Mouse (Mus musculus) thymus, postnatal 25 days (tissue): ENCODE results near the gene Coro6.

Experiments
- DNase-seq: peaks from one replicate; pipeline ENCODE4 v3.0.0; 2022

Gene Coro6

DNA sequence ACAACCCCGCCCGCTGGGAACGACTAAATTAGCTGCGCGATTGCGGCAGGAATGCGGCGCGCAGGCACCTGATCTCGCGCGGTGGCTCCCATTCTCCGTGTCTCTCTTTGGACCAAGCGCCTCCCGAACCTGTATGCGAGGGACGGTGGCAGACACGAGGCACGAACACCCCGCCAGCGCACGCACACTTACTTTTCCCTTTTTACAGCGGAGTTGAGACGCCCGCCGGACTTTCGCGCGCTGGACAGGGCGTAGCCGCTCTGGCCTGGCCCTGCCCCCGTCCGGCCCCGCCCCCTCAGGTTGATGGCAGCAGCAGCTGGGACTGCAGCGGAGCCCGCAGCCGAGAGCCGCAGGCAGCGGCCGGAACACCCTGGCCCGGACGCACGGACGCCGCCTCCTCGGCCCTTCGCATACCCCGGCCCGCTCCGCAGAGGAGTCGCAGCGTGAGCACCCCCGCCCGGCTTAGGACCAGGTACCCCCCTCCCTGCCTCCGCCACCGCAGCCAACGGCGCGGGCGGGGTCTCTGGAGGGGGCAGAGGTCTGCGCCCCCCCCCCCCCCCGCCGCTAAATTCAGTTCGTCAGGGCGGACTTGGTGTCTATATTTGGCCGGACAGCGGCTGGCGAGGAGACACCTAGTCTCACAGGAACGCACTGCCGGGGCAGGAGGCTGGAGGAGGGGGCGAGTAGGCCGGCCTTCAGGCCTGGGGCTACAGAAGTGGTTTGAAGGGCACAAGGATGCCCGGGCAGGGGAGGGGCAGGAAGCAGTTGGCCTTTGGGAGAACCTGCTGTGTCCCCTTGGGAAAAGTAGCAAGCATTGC lies at the start of gene Coro6:
Gene Coro6 (plus strand): TSS at position 129 of the 818 bp plus-strand sequence.
- no peak for DNase-seq

DNA sequence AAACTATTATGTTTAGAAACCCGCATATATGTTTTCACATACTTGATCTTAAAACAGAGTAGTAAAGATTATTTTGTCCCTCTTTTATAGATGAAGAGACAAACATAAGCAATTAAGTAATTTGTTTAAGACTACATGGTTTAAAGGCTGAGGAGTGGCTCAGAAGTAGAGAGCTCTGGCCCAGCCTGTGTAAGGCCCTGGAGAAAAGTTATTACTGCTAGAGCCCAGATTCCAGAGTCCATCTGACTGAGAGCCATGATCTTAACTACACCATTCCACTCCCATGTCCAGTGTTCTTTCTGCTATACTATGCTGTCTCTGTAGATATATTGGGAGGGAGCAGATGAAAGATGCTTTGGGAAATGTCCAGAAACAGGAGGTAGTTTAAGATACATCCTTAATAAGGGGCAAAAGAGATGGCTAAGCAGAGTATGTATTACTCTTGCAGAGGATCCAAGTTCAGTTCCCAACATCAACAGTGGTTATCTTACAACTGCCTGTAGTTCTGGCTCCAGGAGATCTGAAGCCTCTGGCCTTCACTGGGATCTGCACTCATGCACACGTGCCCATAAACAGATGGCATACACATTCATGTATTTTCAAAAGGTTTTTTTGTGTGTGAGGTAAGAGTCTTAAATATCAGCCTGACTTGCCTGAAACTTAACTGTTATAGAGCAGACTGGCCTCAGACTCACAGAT lies 47.9 kb upstream of the Coro6 start:
- no peak for DNase-seq

DNA sequence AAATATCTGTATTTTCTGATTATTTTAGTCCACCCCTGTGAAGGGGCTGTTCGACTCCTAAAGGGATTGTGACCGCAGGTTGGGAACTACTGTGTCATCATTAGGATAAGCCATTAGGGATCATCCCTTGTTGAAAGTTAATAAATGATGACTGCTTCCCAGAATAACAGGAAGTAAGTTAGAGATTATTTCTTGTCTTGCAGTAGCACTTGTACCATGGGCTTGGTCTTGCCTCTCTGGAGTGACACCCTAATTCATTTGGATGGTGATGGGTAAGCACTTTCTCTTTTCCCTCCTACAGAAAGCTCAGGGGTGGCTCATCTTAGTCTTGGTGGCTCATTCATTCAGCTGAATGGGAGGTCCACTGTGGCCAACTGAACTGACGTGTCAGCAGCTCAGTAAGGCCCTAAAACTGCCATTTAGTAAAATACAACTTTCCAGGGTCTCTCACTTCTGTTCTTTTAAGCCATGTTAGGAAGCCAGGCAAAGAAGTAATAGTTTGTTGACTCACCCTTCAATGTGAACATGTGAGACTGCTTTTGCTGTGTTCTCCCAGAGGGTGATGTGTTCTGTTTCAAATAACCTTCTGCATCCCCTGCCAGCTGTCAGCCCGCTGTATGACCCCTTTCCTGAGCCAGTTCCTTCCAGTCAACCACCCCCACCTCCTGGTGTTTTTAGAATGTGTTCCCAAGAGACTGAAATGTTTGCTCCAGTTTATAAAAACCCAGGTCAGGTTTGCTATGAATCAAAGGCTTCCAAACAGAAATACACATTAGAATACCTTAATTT lies 45.8 kb upstream of the Coro6 start:
- no peak for DNase-seq

DNA sequence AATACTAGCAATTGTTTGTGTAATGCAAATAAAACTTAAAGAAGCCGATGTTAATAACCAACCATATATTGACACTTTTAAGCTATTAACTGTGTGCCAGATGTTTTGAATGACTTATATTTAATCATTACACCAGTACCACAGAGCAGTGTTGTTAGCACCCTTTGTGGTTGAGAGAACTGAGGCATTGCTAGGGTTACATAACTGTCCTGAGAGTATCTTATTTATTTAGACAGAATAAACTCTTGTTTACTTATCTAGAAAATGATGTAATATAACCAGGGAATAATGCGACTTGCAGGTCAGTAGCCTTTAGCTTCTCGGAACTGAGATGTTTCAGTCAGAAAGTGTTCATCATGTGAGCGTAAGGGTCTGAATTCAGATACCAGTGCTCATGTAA lies 44.2 kb upstream of the Coro6 start:
- no peak for DNase-seq

DNA sequence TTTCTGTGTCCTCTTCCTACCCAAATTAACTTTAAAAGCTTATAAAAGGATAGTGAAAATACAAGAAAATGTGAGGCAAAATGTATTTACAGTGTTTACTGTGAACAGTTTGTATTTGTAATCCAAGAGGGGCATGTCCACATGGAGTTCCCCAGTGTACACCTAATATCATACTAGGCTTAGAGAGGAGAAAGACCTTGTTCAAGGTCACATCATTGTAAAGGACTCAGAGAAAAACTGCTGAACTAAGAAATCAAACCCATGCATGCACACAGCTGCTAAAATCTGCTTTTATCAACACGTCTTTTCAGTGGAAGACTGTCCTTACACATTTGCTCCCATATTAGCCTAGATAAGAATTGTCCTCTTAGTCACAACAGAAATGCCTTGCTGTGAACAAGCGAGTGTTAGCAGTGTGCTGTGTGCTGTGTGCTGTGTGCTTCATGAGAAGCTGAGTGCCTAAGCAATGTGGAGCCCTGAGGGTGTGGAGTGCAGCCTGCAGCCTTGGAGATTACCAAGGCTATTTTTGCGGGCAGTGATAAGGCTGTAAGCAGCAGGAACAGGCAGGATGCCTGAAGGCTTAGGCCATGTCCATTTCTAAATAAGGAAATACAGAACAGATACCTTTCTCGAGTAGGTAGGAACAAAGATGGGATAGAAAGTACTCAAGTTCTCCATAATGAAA lies 38.9 kb upstream of the Coro6 start:
- no peak for DNase-seq

DNA sequence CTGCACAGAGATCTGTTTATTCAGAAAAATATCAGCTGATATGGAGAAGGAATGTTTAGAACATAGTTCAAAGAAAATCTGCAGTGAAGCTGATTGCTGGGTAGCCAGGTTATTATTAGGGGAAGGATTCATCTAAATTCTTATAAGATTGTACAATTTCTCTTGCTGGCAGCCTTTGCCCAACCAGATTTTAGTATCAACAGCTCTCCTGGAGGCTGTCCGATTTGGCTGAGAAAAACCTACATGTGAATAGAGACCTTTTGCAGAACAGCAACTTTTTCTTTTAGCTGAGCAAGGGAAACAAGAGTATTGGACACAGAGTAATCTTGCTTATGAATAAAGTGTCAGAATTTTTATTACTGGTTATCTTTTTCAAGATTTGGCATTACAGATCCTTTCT lies 33.8 kb upstream of the Coro6 start:
- no peak for DNase-seq

DNA sequence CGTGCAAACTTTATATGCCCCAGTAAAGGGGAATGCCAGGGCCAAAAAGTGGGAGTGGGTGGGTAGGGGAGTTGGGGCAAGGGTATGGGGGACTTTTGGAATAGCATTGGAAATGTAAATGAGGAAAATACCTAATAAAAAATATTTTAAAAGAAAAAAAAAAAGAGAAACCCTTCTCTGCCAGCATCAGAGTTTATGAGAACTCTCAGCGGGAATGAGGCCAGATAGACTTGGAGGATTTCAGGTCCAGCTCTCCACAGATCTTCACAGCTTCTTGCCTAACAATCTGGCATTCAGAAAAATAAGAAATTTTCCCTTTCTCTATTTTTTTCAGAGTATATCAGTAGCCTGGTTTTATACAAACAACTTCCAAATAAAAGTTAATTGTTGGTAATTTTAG lies 25.2 kb upstream of the Coro6 start:
- DNase-seq, result no peak

DNA sequence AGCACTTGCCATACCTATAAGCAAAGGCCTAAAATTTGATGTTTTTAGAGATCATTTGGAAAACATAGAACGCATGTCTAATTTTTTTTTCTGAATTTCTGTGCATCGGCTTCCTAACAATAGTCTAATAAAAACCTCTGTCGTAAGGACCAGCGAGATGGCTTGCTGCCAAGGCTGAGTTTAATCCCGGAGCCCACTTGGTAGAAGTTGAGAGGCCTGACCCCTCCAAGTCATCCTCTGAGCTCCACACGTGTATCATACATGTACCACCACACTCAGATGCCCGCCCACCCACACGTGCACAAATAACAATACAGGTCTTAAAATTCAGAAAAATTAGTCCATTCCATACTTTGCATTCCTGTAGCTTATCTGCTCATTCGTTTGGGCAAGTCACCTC lies 22.1 kb upstream of the Coro6 start:
- DNase-seq, result no peak

DNA sequence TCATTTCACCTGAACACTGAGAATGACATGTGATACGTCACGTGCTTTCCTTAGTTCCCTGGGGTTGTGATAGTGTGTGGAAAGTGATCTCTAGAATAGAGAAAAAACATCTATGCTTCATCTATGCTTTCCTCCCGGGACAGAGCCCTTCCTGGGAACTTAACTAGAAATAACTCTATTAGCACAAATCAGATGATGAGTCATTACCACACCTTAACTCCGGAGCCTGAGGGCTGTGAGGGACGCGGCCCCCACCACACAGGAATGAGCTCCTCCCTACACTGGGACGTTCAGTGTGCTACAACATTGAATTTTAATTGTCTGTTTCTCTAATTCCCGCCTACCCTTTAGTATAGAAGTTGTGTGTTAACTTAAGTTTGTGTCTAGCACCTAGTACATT lies 21.2 kb upstream of the Coro6 start:
- no peak for DNase-seq

DNA sequence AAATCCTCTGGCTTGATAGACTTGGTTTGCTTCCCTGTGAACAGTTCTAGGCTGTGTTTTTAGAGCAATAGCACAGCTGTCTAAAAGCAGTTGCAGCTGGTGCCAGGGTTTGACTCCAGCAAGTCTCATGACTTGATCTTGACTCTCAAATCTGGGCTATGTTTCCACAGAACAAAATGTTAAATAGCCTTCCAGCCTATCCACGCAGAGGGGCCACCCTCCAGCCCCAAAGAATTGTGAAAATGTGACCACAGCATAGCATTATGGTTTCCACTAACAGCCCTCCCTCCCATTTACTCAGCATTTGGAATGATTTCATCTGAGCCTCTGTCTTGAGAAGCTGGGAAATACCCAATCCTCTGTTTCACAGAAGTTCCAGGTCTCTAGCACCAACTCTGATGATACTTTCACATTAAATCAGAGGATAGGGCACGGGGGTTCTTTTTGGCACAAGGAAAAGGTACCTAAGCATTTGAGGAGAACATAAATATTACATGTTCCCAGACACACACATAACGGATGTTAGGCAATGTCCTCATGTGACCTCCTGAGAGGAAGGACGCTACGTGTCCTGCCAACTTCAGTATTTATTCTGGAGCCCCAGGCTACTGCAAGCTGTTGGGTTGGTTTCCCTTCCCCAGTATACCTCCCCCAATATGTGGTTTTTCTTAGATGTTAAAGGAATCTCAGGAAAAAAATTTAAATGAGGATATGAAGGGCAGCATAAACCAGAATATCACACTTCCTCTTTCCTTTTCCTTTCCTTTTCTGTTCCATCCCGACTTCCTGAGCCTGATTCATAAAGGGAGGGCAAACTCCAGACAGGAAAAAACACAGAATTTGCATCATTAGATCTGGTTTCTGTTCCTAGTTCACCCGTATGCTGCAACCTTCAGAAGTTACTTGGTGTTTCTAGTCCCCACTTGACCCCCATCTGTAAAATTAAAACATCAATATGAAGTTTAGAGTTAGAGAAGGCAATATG lies 19.7 kb upstream of the Coro6 start:
- DNase-seq, result no peak

DNA sequence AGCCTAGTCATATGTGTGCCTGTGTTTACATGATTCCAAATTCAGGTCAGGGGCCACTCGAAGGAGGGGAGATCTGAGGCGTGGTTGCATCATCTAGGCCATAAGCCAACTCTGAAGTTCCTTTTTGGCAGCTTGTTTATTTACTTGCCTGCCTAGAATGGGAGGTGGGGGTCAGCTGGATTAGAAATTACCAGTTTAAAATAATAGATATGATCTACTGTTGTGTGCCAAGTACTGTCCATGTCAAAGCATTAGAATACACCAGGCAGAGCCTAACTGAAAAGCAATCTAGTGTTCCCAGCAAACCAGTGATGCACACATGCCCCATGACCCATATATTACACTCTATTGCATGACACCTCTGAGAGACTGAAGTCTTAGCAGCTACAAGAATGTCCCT lies 17.3 kb upstream of the Coro6 start:
- DNase-seq, result no peak

DNA sequence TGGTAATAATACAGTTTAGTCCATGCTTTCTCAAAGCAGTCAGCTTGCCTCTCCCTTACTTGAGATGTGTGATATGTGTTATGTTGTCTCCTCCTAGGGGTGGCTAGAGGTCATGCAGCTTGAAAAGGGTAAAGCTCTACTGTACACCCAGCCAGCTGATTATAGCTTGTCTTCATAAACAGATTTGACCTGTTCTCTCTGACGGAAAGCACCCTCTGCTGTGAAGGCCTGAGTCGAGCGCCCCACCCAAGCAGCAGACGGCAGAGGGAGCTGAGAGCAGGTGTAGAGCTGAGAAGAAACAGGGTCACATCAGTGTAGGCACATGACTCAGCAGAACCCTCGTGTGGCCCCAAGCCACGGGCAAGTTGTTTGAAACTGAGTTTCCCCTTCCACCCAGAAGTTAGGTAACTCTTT lies 15.6 kb upstream of the Coro6 start:
- DNase-seq, result peak; percentile 75

DNA sequence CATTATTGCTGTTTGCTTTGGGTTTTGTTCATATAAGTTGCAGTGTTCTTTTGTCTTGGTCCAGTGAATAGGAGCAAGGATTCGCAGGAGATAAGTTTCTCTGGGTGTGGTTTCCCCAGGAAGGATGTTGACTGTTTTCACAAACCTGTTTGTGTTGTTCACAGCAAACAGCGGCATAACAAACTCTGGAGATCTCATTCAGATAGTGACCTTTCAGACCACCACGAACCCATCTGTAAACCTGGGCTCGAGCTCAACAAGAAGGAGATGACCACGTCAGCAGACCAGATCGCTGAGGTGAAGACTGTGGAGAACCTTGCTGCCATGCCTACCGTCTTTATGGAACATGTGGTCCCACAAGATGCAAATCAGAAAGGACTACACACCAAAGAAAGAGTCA lies 13.0 kb upstream of the Coro6 start:
- no peak for DNase-seq

DNA sequence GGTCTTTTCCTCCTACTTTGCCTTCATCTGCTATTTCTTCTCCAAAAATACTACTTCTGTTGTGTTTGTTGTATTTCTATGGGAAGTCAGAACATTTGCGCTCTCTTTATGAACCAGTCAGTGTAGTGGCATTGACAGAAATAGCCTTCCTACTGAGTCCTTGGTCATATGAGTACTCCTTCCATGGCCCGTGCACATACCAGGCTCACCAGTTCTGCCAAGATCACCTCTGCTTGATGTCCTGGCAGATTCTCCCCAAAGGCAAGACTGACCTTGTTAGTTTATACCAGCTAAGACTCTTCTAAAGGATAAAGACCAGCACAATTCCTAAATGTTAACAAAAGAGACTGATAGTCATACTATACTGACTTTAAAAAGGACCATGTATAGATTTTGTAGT lies 10.5 kb upstream of the Coro6 start:
- no peak for DNase-seq

DNA sequence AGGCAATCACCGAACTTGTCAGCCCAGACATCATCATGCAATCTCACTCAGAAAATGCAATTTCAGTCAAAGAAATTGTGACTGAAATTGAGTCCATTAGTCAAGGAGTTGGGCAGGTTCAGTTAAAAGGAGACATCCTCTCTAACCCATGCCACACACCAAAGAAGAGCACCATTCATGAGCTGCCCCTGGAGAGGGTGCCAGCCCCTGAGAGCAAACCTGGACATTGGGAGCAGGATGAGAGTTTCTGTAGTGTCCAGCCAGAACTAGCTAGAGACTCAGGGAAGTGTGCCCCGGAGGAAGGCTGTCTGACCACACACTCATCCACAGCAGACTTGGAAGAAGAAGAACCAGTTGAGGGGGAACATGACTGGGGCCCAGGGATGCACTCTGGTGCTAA lies 8.8 kb upstream of the Coro6 start:
- no peak for DNase-seq

DNA sequence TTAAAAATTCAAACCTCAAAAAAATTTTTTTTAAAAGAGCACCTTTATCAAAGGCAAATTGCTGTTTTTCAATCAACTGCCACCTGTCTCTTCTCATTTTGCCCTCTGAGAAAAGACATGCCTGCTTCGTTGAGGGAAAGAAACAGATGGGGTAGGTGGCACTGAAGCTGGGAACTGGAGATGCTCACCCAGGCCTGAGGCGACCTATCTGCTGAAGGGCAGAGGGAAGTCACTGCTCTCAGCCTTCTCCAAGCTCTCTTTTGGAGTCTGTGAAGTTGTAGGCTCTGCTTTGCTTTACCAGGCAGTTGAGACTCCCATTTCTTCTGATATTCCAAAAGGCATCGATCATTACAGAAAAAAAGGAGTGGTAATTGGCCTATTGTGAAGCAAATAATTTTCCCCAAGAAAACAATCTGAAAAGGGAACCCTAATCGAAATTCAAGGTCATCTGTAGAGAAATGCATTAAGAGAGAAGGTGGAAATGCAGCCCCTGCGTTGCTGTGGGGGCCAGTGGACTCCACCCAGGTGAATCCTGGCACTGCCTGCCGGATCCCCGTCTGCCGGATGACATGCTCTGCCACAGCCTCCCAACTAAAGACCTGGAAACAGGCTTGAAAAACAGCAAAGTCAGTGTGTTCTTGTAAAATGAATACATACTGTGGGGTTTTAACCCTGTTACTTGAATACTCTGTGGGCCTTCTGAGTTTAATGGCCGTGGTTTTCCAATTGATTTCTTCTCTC lies 6.3 kb upstream of the Coro6 start:
- no peak for DNase-seq

DNA sequence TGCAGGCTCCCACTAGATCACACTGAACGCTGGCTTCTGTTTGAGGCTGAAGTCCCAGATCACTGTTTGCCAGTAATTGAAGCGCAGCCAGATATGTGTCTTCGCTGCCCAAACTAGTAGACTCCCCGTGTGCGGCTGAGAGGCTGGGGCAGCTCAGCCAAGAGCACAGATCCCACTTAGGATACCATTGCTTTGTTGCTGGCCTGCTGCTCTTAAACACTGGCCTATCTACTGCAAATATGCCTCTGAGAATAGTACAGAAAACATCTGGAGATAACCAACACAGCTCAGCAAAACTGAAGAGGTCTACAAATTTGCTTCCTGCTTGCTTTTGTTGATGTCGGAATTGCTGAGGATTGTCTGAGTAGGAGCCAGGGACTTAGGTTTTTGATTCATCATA lies 5.3 kb upstream of the Coro6 start:
- no peak for DNase-seq

DNA sequence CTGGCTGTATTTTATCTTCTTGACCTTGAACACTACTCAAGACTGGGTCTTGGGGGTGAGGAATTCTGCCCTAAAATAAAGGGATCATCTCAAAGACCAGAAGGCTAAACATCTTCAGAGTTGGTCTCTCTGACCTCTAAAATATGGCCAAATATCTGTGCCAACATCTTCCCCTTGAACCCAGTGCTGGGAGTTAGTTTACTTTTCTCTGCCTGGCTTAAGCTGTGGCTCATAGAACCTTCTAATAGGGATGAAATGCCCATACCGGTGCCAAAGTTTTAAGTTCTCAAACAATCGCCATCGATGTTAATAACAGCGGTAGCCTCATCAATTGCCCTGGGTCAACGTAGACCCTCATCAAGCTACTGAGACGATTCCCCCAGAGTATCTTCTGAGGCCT lies 355 bp upstream of the Coro6 start:
- DNase-seq, result no peak

DNA sequence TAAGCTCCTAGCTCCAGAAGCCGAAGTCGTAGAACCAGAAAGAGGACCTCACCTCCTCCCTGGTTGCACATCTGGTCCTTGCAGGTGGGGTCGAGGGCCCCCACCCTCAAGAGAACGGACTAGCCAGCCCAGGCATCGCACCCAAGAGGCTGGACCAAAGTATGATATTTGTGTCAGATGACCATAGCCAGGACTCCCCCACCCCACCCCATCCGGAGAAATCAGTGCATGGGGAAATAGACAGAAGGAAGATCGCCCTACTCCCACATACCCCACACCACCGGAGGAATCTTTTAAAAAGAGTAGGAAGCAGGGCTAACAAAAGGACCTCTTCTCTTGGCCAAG lies 862 bp downstream of the Coro6 start:
- no peak for DNase-seq

DNA sequence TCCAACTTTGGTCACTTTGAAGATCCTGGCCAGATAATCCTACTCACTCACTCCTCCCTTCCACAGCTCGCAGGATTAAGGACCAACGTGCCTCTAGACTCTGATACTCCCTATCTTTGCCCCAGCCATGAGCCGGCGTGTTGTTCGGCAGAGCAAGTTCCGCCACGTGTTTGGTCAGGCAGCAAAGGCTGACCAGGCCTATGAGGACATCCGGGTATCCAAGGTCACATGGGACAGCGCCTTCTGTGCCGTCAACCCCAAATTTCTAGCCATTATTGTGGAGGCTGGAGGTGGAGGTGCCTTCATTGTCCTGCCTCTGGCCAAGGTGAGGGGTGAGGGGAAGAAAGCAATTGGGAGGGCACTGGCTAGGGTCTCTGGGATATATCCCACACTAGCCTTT lies 1.6 kb downstream of the Coro6 start:
- no peak for DNase-seq

DNA sequence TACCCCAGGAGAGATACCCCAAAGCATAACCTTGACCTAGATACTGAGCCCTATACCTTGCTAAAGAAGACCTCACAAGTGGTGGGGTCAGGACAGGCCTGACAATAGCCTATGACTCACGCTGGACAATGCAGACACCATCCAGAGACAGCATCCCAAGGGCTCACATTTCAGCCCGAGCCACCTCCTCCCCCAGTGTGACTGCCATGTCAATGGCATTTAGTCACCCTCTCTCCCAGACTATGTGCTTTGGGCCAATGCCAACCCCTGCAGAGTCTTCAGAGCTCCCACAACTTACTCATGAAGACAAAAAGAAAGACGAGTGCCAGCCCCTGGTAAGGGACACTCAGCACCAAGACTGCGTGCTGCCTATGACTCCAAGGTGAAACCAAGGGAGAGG lies 2.5 kb downstream of the Coro6 start:
- no peak for DNase-seq
